Mouse (Mus musculus) heart, postnatal 0 days (tissue): ENCODE measurements at regions not wholly inside any gene's neighbourhood (a gene's known extent, or its start where the extent isn't known, plus 50 kb on each side); places are given as distances from the start of the nearest gene placed in this dataset.

ENCODE experiments used
- CTCF ChIP-seq: IDR thresholded peaks from 2 replicates; pipeline ENCODE4 v1.5.1; 2016; ENCODE audit warnings: antibody characterized with exemption, control low read depth, low read depth
- EP300 ChIP-seq: IDR thresholded peaks from 2 replicates; pipeline ENCODE4 v1.6.1; 2016; ENCODE audit warnings: antibody characterized with exemption, low read depth

DNA sequence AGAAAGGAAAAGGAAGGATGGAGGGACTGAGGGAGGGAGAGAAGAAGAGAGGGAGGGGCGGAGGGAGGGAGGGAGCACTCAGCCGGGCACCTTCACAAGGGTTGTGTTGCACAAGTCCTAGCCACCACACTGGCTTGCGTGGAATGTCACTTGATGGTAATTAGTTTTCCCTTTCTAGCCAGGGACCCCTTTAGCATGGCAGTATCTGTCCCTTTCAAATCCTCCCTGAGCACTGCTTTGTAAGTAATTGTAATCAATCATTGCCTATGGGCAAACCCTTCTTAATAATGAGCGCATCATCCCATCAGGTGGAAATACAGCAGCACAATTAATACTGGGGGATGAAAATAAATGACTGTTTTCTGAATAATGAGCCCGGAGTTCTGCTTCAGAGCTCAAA lies 68.5 kb upstream of the Arhgap5 start:
- TF ChIP-seq CTCF (no peak), EP300 (no peak)
